In genomic region chr3:122211446-122212125, GRCm38 (mm10) we compare ENCODE assay signal across 24 mouse cellular contexts. TPM values are rescaled to one million over a fixed set of nuclear protein-coding genes. Genes with fewer than 3 reads are reported as not detected.
A peak's percentile ranks its signal among the peaks of the same experiment; 100 is the strongest.
DNase-seq lines count a peak whose midpoint lies in the region; ATAC-seq and TF ChIP-seq lines count a peak whose summit lies in the region.
"Had no signal": no experiment of that assay in that cellular context is flagged by ENCODE, and none has a peak within 500 bp of the region (broad histone marks: within the 10 kb centered on the region; RNA-seq: fewer than 3 reads in every experiment).

No protein-coding gene starts in this region.

- 71% methylated on average over 13 of the region's 13 CpGs for WGBS in heart, embryonic 10.5 days
- 66% methylated on average over 13 of the region's 13 CpGs for WGBS in heart, embryonic 11.5 days (ENCODE audit: insufficient replicate concordance)
- 55% methylated on average over 13 of the region's 13 CpGs for WGBS in lung, embryonic 16.5 days
- WGBS in lung, postnatal 0 days: 55% methylated on average over 13 of the region's 13 CpGs

- H3K4me1 ChIP-seq in heart, embryonic 10.5 days: peaks cover 6% of the 10 kb centered on the region; the same call in 1 of the 2 replicates
- H3K4me1 ChIP-seq in heart, embryonic 11.5 days (ENCODE audit: control insufficient read depth, insufficient read depth, low read length): no peaks in the 10 kb centered on the region
- H3K4me1 ChIP-seq in lung, embryonic 16.5 days (replicated peaks; ENCODE audit: control insufficient read depth, insufficient read depth, low read length): 0 out of 2 replicates have a peak, but pooled peaks cover 4% of the 10 kb centered on the region
- H3K4me1 ChIP-seq in lung, postnatal 0 days (ENCODE audit: insufficient read depth, low read depth, low read length): 0 out of 2 replicates have a peak, but pooled peaks cover 4% of the 10 kb centered on the region
- H3K4me1 ChIP-seq in ES-Bruce4 (ENCODE audit: control insufficient read depth, insufficient read depth, low read length) (no peaks in the 10 kb centered on the region), ES-E14 (ENCODE audit: control insufficient read depth in 2 of 2, insufficient read depth in 2 of 2, low read length in 2 of 2, poor library complexity in 1 of 2) (peaks cover 0 to 4% of the 10 kb centered on the region in 2 experiments; a peak in 2 of 4 replicates)
- H3K4me1 ChIP-seq: forebrain, embryonic 10.5 days; hindbrain, embryonic 12.5 days; limb, embryonic 13.5 days; midbrain, embryonic 12.5 days; neural tube, embryonic 15.5 days had no signal

- no peak overlapping the region for H3K27ac ChIP-seq in heart, embryonic 10.5 days
- no peak overlapping the region for H3K27ac ChIP-seq in heart, embryonic 11.5 days (ENCODE audit: low read depth, low read length)
- H3K27ac ChIP-seq in lung, embryonic 16.5 days (ENCODE audit: low read length): peak overlapping the region; percentile 48; the same call in 1 of the 2 replicates
- no peak overlapping the region for H3K27ac ChIP-seq in lung, postnatal 0 days (ENCODE audit: low read length)
- H3K27ac ChIP-seq in ES-Bruce4 (ENCODE audit: insufficient read depth, low read length) (0 out of 2 replicates have a peak overlapping the region, but pooled peaks have one; percentile 35), ES-E14 (ENCODE audit: insufficient read depth, low read depth, low read length, poor library complexity, severe bottlenecking) (0 out of 2 replicates have a peak overlapping the region, but pooled peaks have one; percentile 58)
- H3K27ac ChIP-seq: forebrain, embryonic 10.5 days; heart, embryonic 13.5 days; hindbrain, embryonic 12.5 days; layer of hippocampus, adult 2 months; limb, embryonic 13.5 days; liver, embryonic 13.5 days; midbrain, embryonic 12.5 days; neural tube, embryonic 15.5 days had no signal

- no peaks in the 10 kb centered on the region for H3K9me3 ChIP-seq in heart, embryonic 10.5 days
- H3K9me3 ChIP-seq in heart, embryonic 11.5 days (replicated peaks; ENCODE audit: control insufficient read depth, low read length): no peaks in the 10 kb centered on the region
- no peaks in the 10 kb centered on the region for H3K9me3 ChIP-seq in lung, embryonic 16.5 days (ENCODE audit: control insufficient read depth, low read length)
- no peaks in the 10 kb centered on the region for H3K9me3 ChIP-seq in lung, postnatal 0 days (ENCODE audit: low read length)
- no peaks in the 10 kb centered on the region for H3K9me3 ChIP-seq in ES-Bruce4 (replicated peaks; ENCODE audit: control insufficient read depth, insufficient read depth, low read length, poor library complexity, severe bottlenecking)
- no peaks in the 10 kb centered on the region for H3K9me3 ChIP-seq in ES-E14 (ENCODE audit: control insufficient read depth, insufficient read depth, low read depth, low read length)
- H3K9me3 ChIP-seq: forebrain, embryonic 10.5 days; heart, embryonic 13.5 days; hindbrain, embryonic 12.5 days; limb, embryonic 13.5 days; liver, embryonic 13.5 days; lung, embryonic 15.5 days; midbrain, embryonic 12.5 days; neural tube, embryonic 15.5 days had no signal

- no peak for TF ChIP-seq CTCF in lung, postnatal 0 days (IDR thresholded peaks at IDR 0.05)
- no peak for TF ChIP-seq CTCF in ES-Bruce4 (IDR thresholded peaks at IDR 0.05; ENCODE audit: low read depth, low read length)

- H3K4me3 ChIP-seq in heart, embryonic 10.5 days: no peak overlapping the region
- H3K4me3 ChIP-seq in heart, embryonic 11.5 days (ENCODE audit: low read depth, low read length): no peak overlapping the region
- H3K4me3 ChIP-seq in lung, embryonic 16.5 days (ENCODE audit: low read length): no peak overlapping the region
- no peak overlapping the region for H3K4me3 ChIP-seq in lung, postnatal 0 days (ENCODE audit: low read depth, low read length)
- no peak overlapping the region for H3K4me3 ChIP-seq in ES-Bruce4 (ENCODE audit: low read depth, low read length)
- H3K4me3 ChIP-seq in ES-E14 (ENCODE audit: insufficient read depth in 1 of 2, low read depth in 1 of 2, low read length in 2 of 2, poor library complexity in 1 of 2, severe bottlenecking in 1 of 2): no peak overlapping the region
- H3K4me3 ChIP-seq: forebrain, embryonic 10.5 days; heart, embryonic 13.5 days; hindbrain, embryonic 12.5 days; layer of hippocampus, adult 2 months; limb, embryonic 13.5 days; liver, embryonic 13.5 days; lung, embryonic 15.5 days; midbrain, embryonic 12.5 days; neural tube, embryonic 15.5 days had no signal

- no peak for TF ChIP-seq EP300 in lung, postnatal 0 days (IDR thresholded peaks at IDR 0.05)
- TF ChIP-seq EP300 in ES-Bruce4 (IDR thresholded peaks at IDR 0.05; ENCODE audit: insufficient read depth, low read depth, low read length): no peak

- no peak overlapping the region for H3K9ac ChIP-seq in heart, embryonic 11.5 days (ENCODE audit: low read depth, low read length)
- no peak overlapping the region for H3K9ac ChIP-seq in lung, embryonic 16.5 days (ENCODE audit: low read length)
- no peak overlapping the region for H3K9ac ChIP-seq in lung, postnatal 0 days (replicated peaks; ENCODE audit: low read depth)
- H3K9ac ChIP-seq in ES-Bruce4 (ENCODE audit: low read depth, poor library complexity, severe bottlenecking) (no peak overlapping the region), ES-E14 (ENCODE audit: insufficient read depth, low read depth, low read length, poor library complexity, severe bottlenecking) (no peak overlapping the region; the same call in 1 of the 2 replicates)
- H3K9ac ChIP-seq: heart, embryonic 13.5 days; hindbrain, embryonic 12.5 days; limb, embryonic 13.5 days; liver, embryonic 13.5 days; lung, embryonic 15.5 days; midbrain, embryonic 12.5 days; neural tube, embryonic 15.5 days had no signal

- no peak overlapping the region for H3K4me2 ChIP-seq in heart, embryonic 11.5 days
- H3K4me2 ChIP-seq in lung, embryonic 16.5 days (ENCODE audit: low read depth, low read length): no peak overlapping the region
- no peak overlapping the region for H3K4me2 ChIP-seq in lung, postnatal 0 days (replicated peaks; ENCODE audit: low read depth, low read length)
- H3K4me2 ChIP-seq: heart, embryonic 13.5 days; hindbrain, embryonic 12.5 days; limb, embryonic 13.5 days; liver, embryonic 13.5 days; lung, embryonic 15.5 days; midbrain, embryonic 12.5 days; neural tube, embryonic 15.5 days had no signal

- no peak for ATAC-seq in heart, embryonic 11.5 days (replicated peaks; ENCODE audit: insufficient number of reproducible peaks, low FRiP score, low TSS enrichment)
- ATAC-seq in lung, embryonic 16.5 days (ENCODE audit: low read depth): no peak
- ATAC-seq in lung, postnatal 0 days: no peak
- ATAC-seq: forebrain, embryonic 16.5 days; intestine, postnatal 0 days had no signal

- in situ Hi-C loops in ES-E14 (cut with MboI; ENCODE audit: low sequenced_read_pairs in 2 of 2, unreplicated experiment in 2 of 2): no loop called here

- DNase-seq in heart, embryonic 10.5 days (ENCODE audit: low spot score): peak; percentile 68
- DNase-seq in lung, postnatal 0 days (ENCODE audit: low spot score): no peak
- peak; percentile 17 for DNase-seq in ES-E14 (ENCODE audit: low read depth, low spot score)
- no peak for DNase-seq in left cerebral cortex, postnatal 4 days
- DNase-seq: adrenal gland, postnatal 10 days; cerebellum, adult 18-20 months; cerebellum, postnatal 25 days; gastrocnemius, postnatal 10 days; heart, postnatal 14 days; liver, embryonic 13.5 days; right cerebral cortex, adult 18-20 months had no signal

- no peak for TF ChIP-seq POLR2A in ES-Bruce4 (IDR thresholded peaks at IDR 0.05; ENCODE audit: insufficient read depth, low read length)

- intact Hi-C loops in left cerebral cortex, postnatal 4 days (cut with DNase I): no loop called here

- H3K27me3 ChIP-seq in heart, embryonic 10.5 days (ENCODE audit: insufficient read depth, poor library complexity, severe bottlenecking): no peaks in the 10 kb centered on the region
- H3K27me3 ChIP-seq in heart, embryonic 11.5 days (ENCODE audit: control insufficient read depth, insufficient read depth, low read length): no peaks in the 10 kb centered on the region
- H3K27me3 ChIP-seq in lung, embryonic 16.5 days (ENCODE audit: control insufficient read depth, insufficient read depth, low read depth, low read length): no peaks in the 10 kb centered on the region
- H3K27me3 ChIP-seq in lung, postnatal 0 days (replicated peaks; ENCODE audit: insufficient read depth, low read length): no peaks in the 10 kb centered on the region
- no peaks in the 10 kb centered on the region for H3K27me3 ChIP-seq in ES-Bruce4 (ENCODE audit: control insufficient read depth, insufficient read depth, low read length, poor library complexity, severe bottlenecking)
- H3K27me3 ChIP-seq: heart, embryonic 13.5 days; hindbrain, embryonic 12.5 days; limb, embryonic 13.5 days; liver, embryonic 13.5 days; lung, embryonic 15.5 days; midbrain, embryonic 12.5 days; neural tube, embryonic 15.5 days had no signal

- no peaks in the 10 kb centered on the region for H3K36me3 ChIP-seq in heart, embryonic 10.5 days
- H3K36me3 ChIP-seq in heart, embryonic 11.5 days (ENCODE audit: control insufficient read depth, insufficient read depth, low read length): no peaks in the 10 kb centered on the region
- H3K36me3 ChIP-seq in lung, embryonic 16.5 days (ENCODE audit: control insufficient read depth, insufficient read depth, low read length): no peaks in the 10 kb centered on the region
- no peaks in the 10 kb centered on the region for H3K36me3 ChIP-seq in lung, postnatal 0 days (ENCODE audit: insufficient read depth, low read length)
- no peaks in the 10 kb centered on the region for H3K36me3 ChIP-seq in ES-Bruce4 (ENCODE audit: control insufficient read depth, insufficient read depth, low read length, poor library complexity, severe bottlenecking)
- no peaks in the 10 kb centered on the region for H3K36me3 ChIP-seq in ES-E14 (ENCODE audit: control insufficient read depth, insufficient read depth, low read length, poor library complexity, severe bottlenecking)
- H3K36me3 ChIP-seq: forebrain, embryonic 10.5 days; heart, embryonic 13.5 days; hindbrain, embryonic 12.5 days; limb, embryonic 13.5 days; liver, embryonic 13.5 days; lung, embryonic 15.5 days; midbrain, embryonic 12.5 days; neural tube, embryonic 15.5 days had no signal

TF ChIP-seq in ES-E14, 5 proteins besides CTCF, POLR2A, EP300 and RAD21:
- TF ChIP-seq ZNF384 (IDR thresholded peaks at IDR 0.05; ENCODE audit: low read depth, low read length) (peak; percentile 86), ZC3H11A (IDR thresholded peaks at IDR 0.05; ENCODE audit: borderline replicate concordance, low read depth, low read length) (no peak)

RNA-seq across cellular contexts. Expression of gene Gclm, which starts 33.8 kb away (rescaled TPM):
- polyA plus RNA-seq in heart, embryonic 10.5 days (2016; fragmentation: Nextera tagmentation; extraction: Ambion mirVana): 76.0 and 81.2 TPM in 2 replicates
- 89.1 and 112 TPM in 2 replicates for polyA plus RNA-seq in heart, embryonic 11.5 days (2014; fragmentation: Nextera tagmentation; extraction: Ambion mirVana)
- polyA plus RNA-seq in lung, embryonic 16.5 days (2015; fragmentation: Nextera tagmentation; extraction: Ambion mirVana): 72.9 and 78.0 TPM in 2 replicates
- polyA plus RNA-seq in lung, postnatal 0 days (2015; fragmentation: Nextera tagmentation; extraction: Ambion mirVana): 102 and 112 TPM in 2 replicates
- polyA plus RNA-seq in ES-Bruce4 (2011; ENCODE audit: insufficient read depth, insufficient read length, low read depth, missing spikeins): 123 and 140 TPM in 2 replicates
- total RNA-seq in ES-E14 (2012; rRNA removed): 44.9 and 62.8 TPM in 2 replicates
- total RNA-seq in left cerebral cortex, postnatal 4 days (2021): 10 to 100 TPM; 59.5 to 79.0 TPM

Comparison
In these comparisons a context has a peak if more than half of its experiments do, and no peak if none do; other contexts are left out.
1. H3K27ac ChIP-seq: peak in lung, embryonic 16.5 days (single experiment), ES-Bruce4 (single experiment) and ES-E14 (single experiment); none in heart, embryonic 10.5 days (single experiment), heart, embryonic 11.5 days (single experiment) and lung, postnatal 0 days (single experiment).
2. DNase-seq: peak in heart, embryonic 10.5 days (single experiment) and ES-E14 (single experiment); none in lung, postnatal 0 days (single experiment) and left cerebral cortex, postnatal 4 days (single experiment).